Mouse (Mus musculus): Measurements from ENCODE around the gene Lsg1. TPM values are rescaled to one million over a fixed set of nuclear protein-coding genes. Genes with fewer than 3 reads are reported as not detected.
A peak's percentile ranks its signal among the peaks of the same experiment; 100 is the strongest.

Lsg1 gene
- total RNA-seq, 2 experiments from 2014 or later = 19.5 to 20.2 TPM

- no peak for DNase-seq
- H3K4me3 ChIP-seq = no peak overlapping the region
- intact Hi-C loops (cut with DNase I) = no loop called here
- TF ChIP-seq CTCF (IDR thresholded peaks at IDR 0.05) = no peak
- H3K27ac ChIP-seq = no peak overlapping the region
Observed at GRCm38 (mm10) chr16:30565631-30566030, 21.8 kb downstream of the Lsg1 start.

GRCm38 (mm10) chr16:30560601-30561000 lies 26.8 kb downstream of the Lsg1 start:
- Histone ChIP-seq H3K27ac (no peak overlapping the region), H3K4me3 (no peak overlapping the region)
- DNase-seq = no peak
- no peak for TF ChIP-seq CTCF (IDR thresholded peaks at IDR 0.05)
- intact Hi-C loops (cut with DNase I) = no loop called here

GRCm38 (mm10) chr16:30559312-30559992 lies 27.9 kb downstream of the Lsg1 start:
- intact Hi-C loops (cut with DNase I) = no loop called here
- Histone ChIP-seq H3K27ac (no peak overlapping the region), H3K4me3 (no peak overlapping the region)
- no peak for TF ChIP-seq CTCF (IDR thresholded peaks at IDR 0.05)
- DNase-seq = no peak

DNA sequence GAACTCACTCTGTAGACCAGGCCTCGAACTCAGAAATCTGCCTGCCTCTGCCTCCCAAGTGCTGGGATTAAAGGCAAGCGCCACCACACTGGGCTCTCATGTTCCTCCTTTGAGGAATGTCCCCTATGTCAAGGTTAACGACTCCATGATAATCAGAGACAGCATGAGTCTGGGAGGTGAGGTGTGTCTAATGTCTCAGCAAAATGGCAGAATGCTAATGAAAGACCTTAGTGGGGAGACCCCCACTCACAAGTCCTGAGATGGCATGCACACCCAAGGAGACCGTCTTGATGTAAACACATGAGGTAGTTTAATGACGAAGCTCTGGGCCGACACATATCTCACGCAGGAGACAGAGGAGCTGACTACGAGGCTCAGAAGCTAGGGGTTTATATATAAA lies 33.3 kb downstream of the Lsg1 start:
- no peak for DNase-seq
- peak overlapping the region; percentile 83 for H3K27ac ChIP-seq
- TF ChIP-seq CTCF (IDR thresholded peaks at IDR 0.05) = no peak
- intact Hi-C loops (cut with DNase I) = no loop called here
- no peak overlapping the region for H3K4me3 ChIP-seq

- Histone ChIP-seq H3K27ac (peak overlapping the region; percentile 83), H3K4me3 (peak overlapping the region; percentile 28)
- no peak for TF ChIP-seq CTCF (IDR thresholded peaks at IDR 0.05)
- intact Hi-C loops (cut with DNase I) = no loop called here
- DNase-seq = peak; percentile 86
Observed at GRCm38 (mm10) chr16:30552621-30553338, 34.6 kb downstream of the Lsg1 start.

GRCm38 (mm10) chr16:30550748-30551192 lies 36.6 kb downstream of the Lsg1 start, which contains the start of gene Tmem44:
Gene Tmem44, minus strand, starts transcription at chr16:30550842.
- Histone ChIP-seq H3K4me3 (peak within 1 kb of the TSS; percentile 75), H3K27ac (peak within 1 kb of the TSS; percentile 87)
- no peak for DNase-seq
- intact Hi-C loops (cut with DNase I) = no loop called here
- no peak for TF ChIP-seq CTCF (IDR thresholded peaks at IDR 0.05)

DNA sequence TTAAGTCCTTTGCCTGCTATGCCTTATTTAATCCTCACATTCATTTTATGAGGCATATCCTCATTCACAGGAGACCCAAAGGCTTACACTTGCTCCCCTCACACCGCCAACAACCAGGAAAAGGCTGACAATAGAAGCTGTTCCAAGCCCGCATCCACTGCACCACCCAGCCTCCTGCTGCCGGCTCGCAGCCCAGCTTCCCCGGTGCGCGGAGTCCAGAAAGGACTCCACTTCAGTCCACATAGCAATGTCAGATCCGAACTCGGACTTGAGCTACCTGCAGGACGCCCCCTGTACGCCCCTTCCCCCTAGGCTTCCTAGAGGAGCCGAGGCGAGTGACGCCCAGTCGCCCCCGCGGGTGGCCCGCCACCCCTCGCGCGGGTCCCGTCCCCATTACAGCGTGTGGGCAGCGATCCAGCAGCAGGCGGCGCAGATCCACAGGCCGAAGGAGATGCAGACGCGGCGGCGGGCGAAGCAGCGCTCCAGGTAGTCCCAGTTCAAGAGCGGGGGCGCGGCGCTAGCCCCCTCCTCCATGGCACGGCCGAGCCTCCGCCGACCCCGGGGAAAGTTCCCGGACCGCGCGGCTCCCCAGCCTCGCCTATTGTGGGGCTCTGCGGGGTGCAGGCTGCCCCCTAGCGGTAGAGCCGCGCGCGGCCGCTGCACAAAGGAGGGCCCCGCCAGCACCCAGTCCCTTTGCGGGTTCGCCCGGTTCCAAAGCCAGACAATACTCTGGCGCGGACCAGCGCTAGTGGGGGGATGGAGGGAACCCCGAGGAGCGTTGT lies 37.2 kb downstream of the Lsg1 start:
- no peak; the same call in none of the 2 replicates for TF ChIP-seq CTCF (IDR thresholded peaks at IDR 0.05)
- H3K27ac ChIP-seq = peak overlapping the region; percentile 87
- H3K4me3 ChIP-seq = peak overlapping the region; percentile 75
- DNase-seq = peak; percentile 85
- intact Hi-C loops (cut with DNase I) = no loop called here

DNA sequence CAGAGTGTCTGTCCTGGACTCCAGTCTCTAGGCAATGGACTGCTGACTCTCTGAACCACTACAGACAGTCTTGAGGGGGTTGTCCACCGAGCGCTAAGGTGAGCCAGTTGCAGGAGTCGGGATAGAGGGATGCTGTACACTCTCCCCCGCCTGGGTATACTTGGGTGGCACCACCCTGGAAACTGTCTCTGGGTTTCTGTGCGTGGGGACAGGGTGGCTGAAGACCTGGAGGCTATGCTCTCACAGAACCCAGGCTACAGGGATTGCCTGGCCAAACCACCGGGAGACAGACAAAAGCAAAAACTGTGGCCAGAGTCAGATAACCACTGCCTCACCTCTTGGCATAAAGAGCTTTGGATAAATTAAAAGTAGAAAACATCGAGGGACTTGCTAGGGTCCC lies 37.9 kb downstream of the Lsg1 start:
- intact Hi-C loops (cut with DNase I) = no loop called here
- peak overlapping the region; percentile 75 for H3K4me3 ChIP-seq
- no peak for TF ChIP-seq CTCF (IDR thresholded peaks at IDR 0.05)
- H3K27ac ChIP-seq = peak overlapping the region; percentile 87; the same call in 1 of the 2 replicates
- DNase-seq = no peak

GRCm38 (mm10) chr16:30548291-30548690 lies 39.1 kb downstream of the Lsg1 start:
- no peak overlapping the region for H3K27ac ChIP-seq
- no peak overlapping the region for H3K4me3 ChIP-seq
- no peak for TF ChIP-seq CTCF (IDR thresholded peaks at IDR 0.05)
- no peak for DNase-seq
- intact Hi-C loops (cut with DNase I) = no loop called here

GRCm38 (mm10) chr16:30544693-30545092 lies 42.7 kb downstream of the Lsg1 start:
- intact Hi-C loops (cut with DNase I) = no loop called here
- no peak for DNase-seq
- Histone ChIP-seq H3K4me3 (no peak overlapping the region), H3K27ac (no peak overlapping the region)
- no peak for TF ChIP-seq CTCF (IDR thresholded peaks at IDR 0.05)

DNA sequence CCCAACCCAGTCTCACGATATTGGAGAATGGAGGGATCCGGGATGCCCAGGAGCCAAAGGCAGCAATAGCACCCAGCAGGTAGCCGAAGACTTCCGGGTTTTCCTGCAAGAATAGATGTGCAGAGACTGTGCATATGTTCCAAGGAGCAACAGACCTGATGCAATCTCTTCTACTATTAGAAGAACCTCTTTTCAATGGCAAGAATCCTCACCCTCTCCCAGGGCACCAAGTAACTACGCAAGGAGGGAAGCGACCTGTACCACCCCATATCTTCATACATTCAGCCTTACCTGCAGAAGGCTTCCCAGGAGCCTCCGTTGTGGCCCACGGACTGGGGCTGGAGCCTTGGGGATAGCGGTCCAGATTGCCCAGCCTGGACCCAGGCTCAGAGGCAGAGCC lies 44.0 kb downstream of the Lsg1 start:
- peak overlapping the region; percentile 28; the same call in 1 of the 2 replicates for H3K27ac ChIP-seq
- no peak for TF ChIP-seq CTCF (IDR thresholded peaks at IDR 0.05)
- no peak for DNase-seq
- no peak overlapping the region for H3K4me3 ChIP-seq
- intact Hi-C loops (cut with DNase I) = no loop called here

DNA sequence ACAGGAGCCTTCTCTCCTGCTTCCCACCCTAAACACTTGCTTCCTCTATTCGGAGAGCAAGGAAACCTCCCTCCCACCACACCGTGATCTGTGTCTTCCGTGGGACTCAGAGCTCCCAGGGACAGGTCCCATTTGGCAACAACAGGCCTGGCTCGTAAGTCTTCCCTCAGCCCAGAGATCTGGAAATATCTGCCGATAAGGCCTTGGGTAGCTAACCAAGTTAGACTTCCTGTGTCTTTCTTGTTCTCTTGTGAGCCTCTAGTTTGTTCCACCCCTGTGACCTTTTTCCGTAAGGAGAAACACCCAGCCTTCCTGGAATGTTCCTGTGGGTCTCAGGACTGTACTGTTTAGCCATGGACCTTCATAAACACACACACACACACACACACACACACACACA lies 44.6 kb downstream of the Lsg1 start:
- no peak for TF ChIP-seq CTCF (IDR thresholded peaks at IDR 0.05)
- Histone ChIP-seq H3K27ac (peak overlapping the region; percentile 12; the same call in 1 of the 2 replicates), H3K4me3 (no peak overlapping the region)
- intact Hi-C loops (cut with DNase I) = no loop called here
- no peak for DNase-seq

Data from gastrocnemius, adult 2 months (tissue).